Mouse (Mus musculus): ENCODE results near the gene Rorc. TPM values are rescaled to one million over a fixed set of nuclear protein-coding genes. Genes with fewer than 3 reads are reported as not detected.

The Rorc gene
- polyA plus RNA-seq, 1 experiment from 2014 or later, result 7.5 TPM

- Histone ChIP-seq H3K4me3 (no peak overlapping the region), H3K27me3 (peaks cover 39% of the 10 kb centered on the region), H3K4me1 (replicated peaks) (peaks cover 31% of the 10 kb centered on the region), H3K27ac (no peak overlapping the region), H3K4me2 (no peak overlapping the region), H3K9ac (no peak overlapping the region), H3K9me3 (replicated peaks) (no peaks in the 10 kb centered on the region), H3K36me3 (no peaks in the 10 kb centered on the region)
- ATAC-seq (replicated peaks; ENCODE audit: insufficient number of reproducible peaks, insufficient read depth, low FRiP score, low read depth), result no peak
- 67% methylated on average over 2 of the region's 2 CpGs for WGBS
Observed at GRCm38 (mm10) chr3:94375146-94375545, 2.6 kb downstream of the Rorc start.

DNA sequence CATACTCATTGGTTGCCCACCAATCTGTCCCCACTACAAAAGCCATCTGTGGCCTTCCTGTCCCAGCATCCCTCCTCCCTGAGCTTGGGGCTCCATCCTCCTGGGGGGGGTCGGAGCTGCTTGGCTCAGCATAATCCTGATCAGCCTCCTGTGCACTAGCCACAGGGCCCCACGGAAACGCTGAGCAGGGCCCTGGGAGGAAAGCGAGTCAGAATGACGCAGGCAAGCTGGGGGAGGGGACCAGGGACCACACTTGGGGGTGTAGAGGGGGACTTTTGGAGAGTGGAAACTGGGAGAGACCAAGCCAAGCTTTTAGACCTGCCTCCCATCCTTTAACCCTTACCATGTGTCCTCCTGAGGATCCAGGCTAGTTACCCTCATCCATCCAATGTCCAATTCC lies 3.3 kb downstream of the Rorc start:
- Histone ChIP-seq H3K9ac (no peak overlapping the region), H3K4me1 (replicated peaks) (peaks cover 31% of the 10 kb centered on the region), H3K4me2 (no peak overlapping the region), H3K27me3 (peaks cover 41% of the 10 kb centered on the region), H3K36me3 (no peaks in the 10 kb centered on the region), H3K4me3 (no peak overlapping the region), H3K9me3 (replicated peaks) (no peaks in the 10 kb centered on the region), H3K27ac (no peak overlapping the region)
- no peak for ATAC-seq (replicated peaks; ENCODE audit: insufficient number of reproducible peaks, insufficient read depth, low FRiP score, low read depth)
- WGBS, result 50% methylated on average over 5 of the region's 5 CpGs

DNA sequence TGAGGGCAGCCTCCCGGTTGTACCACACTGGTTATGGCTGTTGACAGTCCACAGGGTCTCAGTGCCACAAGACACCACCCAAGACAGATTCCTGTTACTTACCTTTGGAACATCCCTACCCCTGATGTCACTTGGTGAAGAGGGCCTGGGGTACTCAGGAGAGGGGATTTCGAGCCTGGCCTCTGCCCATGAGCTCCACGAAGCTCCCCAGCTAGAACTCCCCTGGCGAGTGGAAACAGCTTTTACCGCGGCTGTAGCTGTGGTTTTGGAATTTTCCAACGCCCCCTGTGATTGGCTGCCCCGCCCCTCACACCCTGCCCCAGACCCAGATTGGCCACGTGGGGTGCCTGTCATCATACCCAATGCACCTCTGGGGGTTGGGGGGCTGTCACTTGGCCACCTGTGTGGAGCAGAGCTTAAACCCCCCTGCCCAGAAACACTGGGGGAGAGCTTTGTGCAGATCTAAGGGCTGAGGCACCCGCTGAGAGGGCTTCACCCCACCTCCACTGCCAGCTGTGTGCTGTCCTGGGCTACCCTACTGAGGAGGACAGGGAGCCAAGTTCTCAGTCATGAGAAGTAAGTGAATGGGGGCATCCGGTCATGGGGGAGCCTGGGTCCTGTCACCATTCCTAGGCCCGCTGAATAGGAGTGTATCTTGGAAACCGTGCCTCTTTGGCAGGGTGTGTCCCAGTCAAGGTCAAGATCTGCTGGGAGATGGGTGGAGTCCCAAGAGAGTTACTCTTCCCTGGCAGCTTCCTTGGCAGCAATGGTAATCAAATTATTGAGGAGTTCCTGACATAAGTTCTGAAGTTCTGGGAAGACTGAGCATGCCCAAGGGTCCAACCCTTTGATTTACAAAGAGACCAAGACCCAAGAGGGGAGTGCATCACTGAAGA lies 4.7 kb downstream of the Rorc start:
- H3K4me3 ChIP-seq, result no peak overlapping the region
- ATAC-seq (replicated peaks; ENCODE audit: insufficient number of reproducible peaks, insufficient read depth, low FRiP score, low read depth), result no peak
- 13% methylated on average over 13 of the region's 13 CpGs for WGBS
- H3K27me3 ChIP-seq, result peaks cover 41% of the 10 kb centered on the region
- no peak overlapping the region for H3K27ac ChIP-seq
- peaks cover 21% of the 10 kb centered on the region for H3K4me1 ChIP-seq (replicated peaks)
- H3K9me3 ChIP-seq (replicated peaks), result no peaks in the 10 kb centered on the region
- H3K4me2 ChIP-seq, result no peak overlapping the region
- H3K9ac ChIP-seq, result no peak overlapping the region
- H3K36me3 ChIP-seq, result no peaks in the 10 kb centered on the region

DNA sequence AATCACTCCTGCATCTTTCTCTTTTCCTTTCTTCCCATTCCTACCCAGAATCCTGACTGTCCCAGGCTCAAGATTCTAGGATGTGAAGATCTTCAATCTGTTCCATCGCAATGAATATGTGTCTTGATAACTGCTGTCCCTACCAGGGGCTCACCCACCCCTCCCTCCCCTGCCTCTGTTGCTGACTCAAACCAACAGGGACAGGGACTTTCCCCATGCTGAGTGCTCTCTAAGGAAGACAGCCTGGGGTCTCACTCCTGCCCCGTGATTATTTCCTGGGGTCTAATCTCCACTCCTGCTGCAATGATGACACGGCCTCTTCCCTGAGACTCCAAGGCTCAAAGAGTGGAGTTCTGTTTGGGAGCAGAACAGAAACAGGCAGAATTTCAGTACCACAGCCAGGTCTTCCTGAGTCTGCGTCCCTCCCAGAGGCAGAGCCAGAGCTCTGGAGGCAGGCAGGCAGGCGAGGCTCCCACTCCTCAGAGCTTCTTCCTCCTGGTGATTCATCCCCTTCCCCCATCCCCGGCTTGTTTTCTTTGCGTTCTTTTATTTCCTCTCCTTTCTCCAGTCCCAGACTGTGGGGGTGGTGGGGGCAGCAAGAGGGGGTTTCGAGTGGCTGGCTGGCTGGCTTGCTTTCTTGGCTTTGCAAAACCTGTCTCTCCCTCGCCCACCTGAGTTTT lies 7.4 kb downstream of the Rorc start:
- no peak for ATAC-seq (replicated peaks; ENCODE audit: insufficient number of reproducible peaks, insufficient read depth, low FRiP score, low read depth)
- H3K4me2 ChIP-seq, result no peak overlapping the region
- no peak overlapping the region for H3K9ac ChIP-seq
- H3K27ac ChIP-seq, result no peak overlapping the region
- WGBS, result 17% methylated on average over 9 of the region's 9 CpGs
- no peak overlapping the region for H3K4me3 ChIP-seq
- no peaks in the 10 kb centered on the region for H3K4me1 ChIP-seq (replicated peaks)
- H3K36me3 ChIP-seq, result no peaks in the 10 kb centered on the region
- peaks cover 34% of the 10 kb centered on the region for H3K27me3 ChIP-seq
- H3K9me3 ChIP-seq (replicated peaks), result no peaks in the 10 kb centered on the region

- Histone ChIP-seq H3K9me3 (replicated peaks) (no peaks in the 10 kb centered on the region), H3K36me3 (no peaks in the 10 kb centered on the region), H3K4me1 (replicated peaks) (no peaks in the 10 kb centered on the region), H3K9ac (no peak overlapping the region), H3K27ac (no peak overlapping the region), H3K27me3 (peaks cover 12% of the 10 kb centered on the region; the same call in 1 of the 2 replicates), H3K4me2 (no peak overlapping the region), H3K4me3 (no peak overlapping the region)
- WGBS, result 59% methylated on average over 5 of the region's 5 CpGs
- ATAC-seq (replicated peaks; ENCODE audit: insufficient number of reproducible peaks, insufficient read depth, low FRiP score, low read depth), result no peak
Observed at GRCm38 (mm10) chr3:94382308-94382707, 9.7 kb downstream of the Rorc start.

DNA sequence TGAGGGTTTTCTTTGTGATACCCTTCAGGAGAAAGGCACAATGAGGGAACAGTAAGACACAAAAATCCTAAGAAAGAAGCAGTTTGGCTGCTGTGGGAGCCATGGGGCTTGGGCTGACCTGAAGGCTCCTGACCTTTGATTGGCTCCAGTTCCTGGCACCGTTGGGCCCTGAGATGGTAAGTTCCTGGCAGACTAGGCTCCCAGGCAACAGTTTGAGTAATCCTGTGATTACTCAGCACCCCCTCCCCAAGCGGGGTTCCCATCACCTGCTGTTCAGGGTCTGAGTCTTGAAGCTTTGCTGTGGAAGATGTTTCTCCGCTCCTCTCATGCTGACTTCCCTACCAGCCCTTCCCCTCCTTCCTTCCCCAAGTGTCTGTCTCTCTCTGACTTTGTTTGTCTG lies 10.9 kb downstream of the Rorc start:
- ATAC-seq (replicated peaks; ENCODE audit: insufficient number of reproducible peaks, insufficient read depth, low FRiP score, low read depth), result no peak
- Histone ChIP-seq H3K4me1 (replicated peaks) (no peaks in the 10 kb centered on the region), H3K4me3 (no peak overlapping the region), H3K9ac (no peak overlapping the region), H3K27me3 (0 out of 2 replicates have a peak, but pooled peaks cover 5% of the 10 kb centered on the region), H3K27ac (no peak overlapping the region), H3K4me2 (no peak overlapping the region), H3K9me3 (replicated peaks) (no peaks in the 10 kb centered on the region), H3K36me3 (no peaks in the 10 kb centered on the region)
- WGBS, result 58% methylated on average over 3 of the region's 3 CpGs

DNA sequence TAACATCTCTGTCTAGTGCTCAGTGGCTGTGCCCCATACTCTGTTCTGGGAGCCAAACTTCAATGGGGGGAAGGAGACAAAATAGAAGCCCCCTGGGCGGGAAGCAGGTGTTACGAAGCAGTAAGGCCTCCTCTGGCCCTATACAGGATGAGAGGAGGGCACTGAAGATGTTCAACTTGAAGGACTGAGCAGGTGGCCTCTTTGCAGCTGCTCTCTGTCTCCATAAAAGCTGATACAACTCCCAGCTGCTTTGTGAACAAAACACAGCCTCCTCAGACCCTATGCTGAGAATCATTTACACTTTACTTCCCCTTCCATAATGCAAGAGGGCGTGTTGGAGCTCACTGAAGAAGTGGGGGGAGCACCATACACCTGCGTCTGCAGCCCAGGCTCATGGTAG lies 14.1 kb downstream of the Rorc start:
- no peak for ATAC-seq (replicated peaks; ENCODE audit: insufficient number of reproducible peaks, insufficient read depth, low FRiP score, low read depth)
- no peak overlapping the region for H3K9ac ChIP-seq
- no peak overlapping the region for H3K27ac ChIP-seq
- H3K36me3 ChIP-seq, result no peaks in the 10 kb centered on the region
- no peaks in the 10 kb centered on the region for H3K9me3 ChIP-seq (replicated peaks)
- WGBS, result 50% methylated on average over 4 of the region's 4 CpGs
- no peak overlapping the region for H3K4me2 ChIP-seq
- no peaks in the 10 kb centered on the region for H3K4me1 ChIP-seq (replicated peaks)
- H3K4me3 ChIP-seq, result no peak overlapping the region
- no peaks in the 10 kb centered on the region; the same call in 1 of the 2 replicates for H3K27me3 ChIP-seq

GRCm38 (mm10) chr3:94387391-94387790 lies 14.8 kb downstream of the Rorc start:
- H3K27me3 ChIP-seq, result no peaks in the 10 kb centered on the region; the same call in 1 of the 2 replicates

DNA sequence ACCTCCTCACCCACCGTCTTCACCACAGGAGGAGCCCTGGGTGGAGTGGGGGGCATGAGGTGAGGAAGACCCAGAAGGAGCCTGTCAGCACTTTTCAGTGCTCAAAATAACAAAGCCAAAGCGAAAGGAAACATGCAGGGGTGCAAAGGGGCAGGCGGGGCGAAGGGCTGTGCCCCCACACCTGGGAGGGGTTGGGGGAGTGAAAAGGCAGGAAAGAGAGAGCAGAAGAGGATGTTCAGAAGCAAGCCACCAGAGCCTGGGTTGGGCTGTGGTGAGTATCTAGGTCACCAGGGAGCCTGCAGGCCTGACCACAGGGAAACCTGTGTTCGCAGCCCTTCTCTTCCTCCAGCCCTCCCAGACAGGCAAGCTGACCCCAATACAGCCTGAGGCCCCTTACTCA lies 15.5 kb downstream of the Rorc start:
- WGBS, result 57% methylated on average over 5 of the region's 5 CpGs
- Histone ChIP-seq H3K27ac (no peak overlapping the region), H3K36me3 (no peaks in the 10 kb centered on the region), H3K4me1 (replicated peaks) (no peaks in the 10 kb centered on the region), H3K9me3 (replicated peaks) (no peaks in the 10 kb centered on the region), H3K4me3 (no peak overlapping the region), H3K9ac (no peak overlapping the region), H3K4me2 (no peak overlapping the region), H3K27me3 (no peaks in the 10 kb centered on the region; the same call in 1 of the 2 replicates)
- ATAC-seq (replicated peaks; ENCODE audit: insufficient number of reproducible peaks, insufficient read depth, low FRiP score, low read depth), result no peak

More at GRCm38 (mm10) chr3:94387391-94387790, 14.8 kb downstream of the Rorc start:
- H3K4me3 ChIP-seq, result no peak overlapping the region
- H3K9me3 ChIP-seq (replicated peaks), result no peaks in the 10 kb centered on the region
- 82% methylated on average over 10 of the region's 10 CpGs for WGBS
- H3K36me3 ChIP-seq, result no peaks in the 10 kb centered on the region
- H3K27ac ChIP-seq, result no peak overlapping the region
- no peak overlapping the region for H3K4me2 ChIP-seq
- ATAC-seq (replicated peaks; ENCODE audit: insufficient number of reproducible peaks, insufficient read depth, low FRiP score, low read depth), result no peak
- H3K9ac ChIP-seq, result no peak overlapping the region
- H3K4me1 ChIP-seq (replicated peaks), result no peaks in the 10 kb centered on the region

DNA sequence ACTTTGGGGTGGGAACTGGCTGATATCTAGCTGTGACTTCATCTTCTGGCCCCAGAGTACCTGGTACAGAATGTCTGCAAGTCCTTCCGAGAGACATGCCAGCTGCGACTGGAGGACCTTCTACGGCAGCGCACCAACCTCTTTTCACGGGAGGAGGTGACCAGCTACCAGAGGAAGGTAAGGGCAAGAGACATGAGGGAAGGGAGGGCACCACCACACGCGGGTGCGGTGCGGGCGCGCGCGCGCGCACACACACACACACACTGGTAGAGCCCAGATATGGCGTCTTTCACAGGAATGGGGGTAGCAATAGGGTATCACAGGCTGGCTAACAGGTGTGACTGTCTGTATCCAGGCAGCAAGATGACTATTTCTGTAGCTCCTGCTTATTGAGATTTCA lies 16.8 kb downstream of the Rorc start:
- ATAC-seq (replicated peaks; ENCODE audit: insufficient number of reproducible peaks, insufficient read depth, low FRiP score, low read depth), result no peak
- 87% methylated on average over 16 of the region's 16 CpGs for WGBS
- Histone ChIP-seq H3K9ac (no peak overlapping the region), H3K4me1 (replicated peaks) (no peaks in the 10 kb centered on the region), H3K36me3 (no peaks in the 10 kb centered on the region), H3K27ac (no peak overlapping the region), H3K4me3 (no peak overlapping the region), H3K4me2 (no peak overlapping the region), H3K27me3 (no peaks in the 10 kb centered on the region; the same call in 1 of the 2 replicates), H3K9me3 (replicated peaks) (no peaks in the 10 kb centered on the region)

DNA sequence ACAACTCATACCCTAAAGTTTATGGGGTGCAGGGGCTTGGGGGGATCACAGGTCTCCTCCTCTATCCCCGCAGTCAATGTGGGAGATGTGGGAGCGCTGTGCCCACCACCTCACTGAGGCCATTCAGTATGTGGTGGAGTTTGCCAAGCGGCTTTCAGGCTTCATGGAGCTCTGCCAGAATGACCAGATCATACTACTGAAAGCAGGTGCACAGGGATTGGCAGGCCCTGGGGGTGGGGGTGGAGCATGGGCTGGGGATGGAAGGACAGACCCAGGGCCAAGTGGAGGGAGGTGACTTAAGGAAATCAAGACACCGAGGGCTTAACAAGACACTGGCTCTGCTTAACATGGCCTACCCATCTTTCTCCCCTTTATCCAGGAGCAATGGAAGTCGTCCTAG lies 18.4 kb downstream of the Rorc start:
- Histone ChIP-seq H3K27ac (no peak overlapping the region), H3K9me3 (replicated peaks) (no peaks in the 10 kb centered on the region), H3K4me3 (no peak overlapping the region), H3K27me3 (no peaks in the 10 kb centered on the region; the same call in 1 of the 2 replicates), H3K4me1 (replicated peaks) (no peaks in the 10 kb centered on the region), H3K4me2 (no peak overlapping the region), H3K36me3 (no peaks in the 10 kb centered on the region), H3K9ac (no peak overlapping the region)
- WGBS, result 81% methylated on average over 5 of the region's 5 CpGs
- no peak for ATAC-seq (replicated peaks; ENCODE audit: insufficient number of reproducible peaks, insufficient read depth, low FRiP score, low read depth)

Data from heart, embryonic 15.5 days (tissue).